Mouse (Mus musculus): ENCODE measurements at regions not wholly inside any gene's neighbourhood (a gene's known extent, or its start where the extent isn't known, plus 50 kb on each side); places are given as distances from the start of the nearest gene placed in this dataset.
A peak's percentile ranks its signal among the peaks of the same experiment; 100 is the strongest.

- DNase-seq (ENCODE audit: low read depth) = no peak
Measured at GRCm38 (mm10) chr14:9191664-9192063, 525.6 kb upstream of the 4930452B06Rik start.

GRCm38 (mm10) chr14:9161336-9161735, 495.3 kb upstream of the 4930452B06Rik start:
- peak; percentile 52 for DNase-seq (ENCODE audit: low read depth)

- no peak for DNase-seq (ENCODE audit: low read depth)
Measured at GRCm38 (mm10) chr14:9157941-9158340, 491.9 kb upstream of the 4930452B06Rik start.

- DNase-seq (ENCODE audit: low read depth) = no peak
Measured at GRCm38 (mm10) chr14:9150841-9151240, 484.8 kb upstream of the 4930452B06Rik start.

- DNase-seq (ENCODE audit: low read depth) = no peak
Measured at GRCm38 (mm10) chr14:9146595-9147219, 480.7 kb upstream of the 4930452B06Rik start.

- DNase-seq (ENCODE audit: low read depth) = no peak
Measured at GRCm38 (mm10) chr14:9105708-9106107, 439.7 kb upstream of the 4930452B06Rik start.

- DNase-seq (ENCODE audit: low read depth) = no peak
Measured at GRCm38 (mm10) chr14:9089625-9090326, 423.7 kb upstream of the 4930452B06Rik start.

- DNase-seq (ENCODE audit: low read depth) = peak; percentile 27
Measured at GRCm38 (mm10) chr14:9087103-9087502, 421.1 kb upstream of the 4930452B06Rik start.

- DNase-seq (ENCODE audit: low read depth) = no peak
Measured at GRCm38 (mm10) chr14:9079632-9080031, 413.6 kb upstream of the 4930452B06Rik start.

GRCm38 (mm10) chr14:9079014-9079413, 413.0 kb upstream of the 4930452B06Rik start:
- DNase-seq (ENCODE audit: low read depth) = no peak

- no peak for DNase-seq (ENCODE audit: low read depth)
Measured at GRCm38 (mm10) chr14:9071176-9071575, 405.1 kb upstream of the 4930452B06Rik start.

GRCm38 (mm10) chr14:9060058-9060457, 394.0 kb upstream of the 4930452B06Rik start:
- peak; percentile 5 for DNase-seq (ENCODE audit: low read depth)

GRCm38 (mm10) chr14:9028811-9029210, 362.8 kb upstream of the 4930452B06Rik start:
- no peak for DNase-seq (ENCODE audit: low read depth)

- DNase-seq (ENCODE audit: low read depth) = peak; percentile 58
Measured at GRCm38 (mm10) chr14:9015826-9016225, 349.8 kb upstream of the 4930452B06Rik start.

- no peak for DNase-seq (ENCODE audit: low read depth)
Measured at GRCm38 (mm10) chr14:9003034-9003433, 337.0 kb upstream of the 4930452B06Rik start.

GRCm38 (mm10) chr14:9000408-9001092, 334.5 kb upstream of the 4930452B06Rik start:
- DNase-seq (ENCODE audit: low read depth) = no peak

- no peak for DNase-seq (ENCODE audit: low read depth)
Measured at GRCm38 (mm10) chr14:8999815-9000214, 333.8 kb upstream of the 4930452B06Rik start.

- no peak for DNase-seq (ENCODE audit: low read depth)
Measured at GRCm38 (mm10) chr14:8993421-8993820, 327.4 kb upstream of the 4930452B06Rik start.

GRCm38 (mm10) chr14:8985086-8985793, 319.2 kb upstream of the 4930452B06Rik start:
- no peak for DNase-seq (ENCODE audit: low read depth)

- no peak for DNase-seq (ENCODE audit: low read depth)
Measured at GRCm38 (mm10) chr14:8961554-8961953, 295.5 kb upstream of the 4930452B06Rik start.

GRCm38 (mm10) chr14:8952853-8953397, 286.9 kb upstream of the 4930452B06Rik start:
- no peak for DNase-seq (ENCODE audit: low read depth)

GRCm38 (mm10) chr14:8948751-8949150, 282.7 kb upstream of the 4930452B06Rik start:
- DNase-seq (ENCODE audit: low read depth) = peak; percentile 62

Data from NIH3T3 (cell line).